Mouse (Mus musculus): Measurements from ENCODE around the gene Epp13.

DNA sequence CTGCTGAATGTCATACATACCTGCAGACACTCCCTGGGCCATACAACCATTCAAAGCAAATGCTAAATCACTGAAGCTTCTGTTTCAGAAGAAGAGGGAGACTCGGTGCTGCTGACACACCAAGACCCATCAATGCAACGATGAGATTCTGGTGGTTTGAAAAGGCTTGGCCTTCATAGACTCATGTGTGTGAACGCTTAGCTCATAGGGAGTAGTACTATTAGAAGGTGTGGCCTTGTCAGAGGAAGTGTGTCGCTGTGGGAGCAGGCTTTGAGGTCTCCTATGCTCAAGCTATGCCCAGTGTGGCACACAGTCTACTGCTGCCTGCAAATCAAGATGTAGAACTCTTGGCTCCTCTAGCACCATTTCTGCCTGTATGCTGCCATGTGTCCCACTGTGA lies 4.9 kb downstream of the Epp13 start:
- TF ChIP-seq POLR2A (IDR thresholded peaks at IDR 0.05; ENCODE audit: borderline replicate concordance, low read depth, low read length) (no peak), CTCF (IDR thresholded peaks at IDR 0.05; ENCODE audit: low read depth, low read length) (no peak)
